Mouse (Mus musculus): ENCODE results near the gene Akr1b3.
A peak's percentile ranks its signal among the peaks of the same experiment; 100 is the strongest.
"Not testable (repeated sequence)": the region's sequence is repeated elsewhere in the genome, so short reads cannot be mapped to it uniquely, and the experiment has no call there.

Gene Akr1b3

DNA sequence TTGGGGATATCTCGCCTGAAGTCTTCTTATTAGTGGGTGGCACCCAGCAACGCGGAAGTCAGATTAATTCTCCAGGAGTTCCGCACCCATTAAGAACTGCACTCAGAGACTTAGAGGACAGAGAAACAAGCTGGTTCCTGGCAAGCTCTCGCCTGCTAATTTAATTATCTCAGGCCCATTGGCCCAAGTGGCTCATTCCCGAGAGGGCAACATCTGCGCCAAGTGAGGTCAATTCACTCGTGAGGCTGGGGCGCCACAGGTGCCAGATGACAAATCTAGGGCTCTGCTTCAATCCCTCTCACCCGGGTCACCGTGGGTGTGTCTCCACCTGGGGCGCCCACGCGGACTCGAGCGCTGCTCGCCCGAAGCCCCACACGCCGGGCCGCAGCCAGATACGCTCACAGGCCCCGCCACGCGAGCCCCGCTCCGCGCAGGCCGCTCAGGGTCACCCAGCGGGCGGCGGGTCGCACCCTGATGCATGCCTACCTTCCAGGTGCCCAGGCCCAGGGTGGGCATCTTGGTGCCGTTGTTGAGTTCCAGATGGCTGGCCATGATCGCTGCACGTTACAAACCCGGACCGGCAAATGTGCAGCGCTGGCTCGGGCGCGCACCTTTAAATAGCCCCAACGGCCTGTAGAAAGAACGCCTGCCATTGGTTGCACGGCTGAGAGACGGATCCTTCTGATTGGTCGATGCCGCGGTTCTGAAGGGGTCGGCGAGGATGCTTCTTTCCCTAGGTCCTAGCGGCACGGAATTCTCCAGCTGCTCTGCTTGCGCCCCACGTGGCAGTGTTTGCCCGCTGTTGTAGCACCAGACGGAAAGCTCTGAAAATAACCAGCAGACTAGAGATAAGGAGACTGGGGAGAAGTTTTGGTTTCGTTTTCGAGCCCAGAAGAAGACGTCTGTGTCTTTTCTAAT, at the start of gene Akr1b3:
TSS of gene Akr1b3 (minus strand) at position 625 of the 918 bp plus-strand sequence.
- DNase-seq (ENCODE audit: low spot score), result peak; percentile 91

DNA sequence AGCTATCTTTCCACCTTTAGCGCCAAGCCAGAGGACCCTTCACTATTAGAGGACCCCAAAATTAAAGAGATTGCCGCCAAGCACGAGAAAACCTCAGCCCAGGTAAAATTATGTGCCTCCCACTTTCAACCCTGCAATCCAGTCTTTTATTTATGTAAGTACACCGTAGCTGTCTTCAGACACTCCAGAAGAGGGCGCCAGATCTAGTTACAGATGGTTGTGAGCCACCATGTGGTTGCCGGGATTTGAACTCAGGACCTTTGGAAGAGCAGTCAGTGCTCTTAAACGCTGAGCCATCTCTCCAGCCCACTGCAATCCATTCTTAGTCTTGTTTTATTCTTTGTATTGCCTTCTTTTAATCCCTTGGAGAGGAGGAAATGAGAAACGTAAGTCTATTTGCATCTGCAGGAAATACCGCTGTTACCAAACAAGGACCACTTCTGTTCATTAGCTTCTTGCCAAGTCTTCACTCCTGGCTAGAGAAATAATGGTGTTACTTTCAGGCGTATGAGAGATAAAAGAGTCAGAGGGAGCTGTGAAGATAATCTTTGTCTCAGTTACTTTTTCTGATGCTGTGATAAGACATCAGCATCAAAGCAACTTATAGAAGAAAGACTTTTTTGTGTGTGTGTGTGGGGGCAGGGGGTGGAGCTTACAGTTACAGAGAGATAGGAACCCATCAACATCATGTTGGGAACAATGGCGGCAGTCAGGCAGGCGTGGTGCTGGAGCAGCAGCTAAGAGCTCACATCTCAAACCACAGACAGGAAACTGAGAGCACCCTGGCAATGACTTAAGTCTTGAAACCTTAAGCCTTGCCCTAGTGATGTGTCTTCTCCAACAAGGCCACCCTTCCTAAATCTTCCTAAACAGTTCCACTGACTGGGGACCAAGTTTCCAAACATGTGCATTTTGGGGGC, 47.2 kb upstream of the Akr1b3 start:
- no peak for DNase-seq (ENCODE audit: low spot score)

DNA sequence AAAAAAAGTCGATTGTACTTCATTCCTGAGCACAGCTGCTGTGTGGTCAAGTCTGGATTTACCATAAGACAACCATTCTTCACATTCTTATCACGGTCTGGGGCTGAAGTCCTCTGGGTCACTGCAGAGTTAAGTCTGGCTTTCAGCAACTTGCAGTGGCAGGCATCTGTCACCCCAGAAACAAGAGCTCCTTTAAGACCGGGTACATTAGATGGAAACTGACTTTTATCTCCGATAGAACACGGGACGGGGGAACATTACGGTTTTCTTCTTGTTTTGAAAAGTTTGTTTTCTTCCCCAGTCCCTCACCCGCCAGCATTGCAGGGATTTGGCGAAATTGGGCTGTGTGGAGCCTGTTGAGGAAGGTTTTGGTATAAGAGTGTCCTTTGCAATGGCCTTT, 38.6 kb upstream of the Akr1b3 start:
- DNase-seq (ENCODE audit: low spot score), result no peak

DNA sequence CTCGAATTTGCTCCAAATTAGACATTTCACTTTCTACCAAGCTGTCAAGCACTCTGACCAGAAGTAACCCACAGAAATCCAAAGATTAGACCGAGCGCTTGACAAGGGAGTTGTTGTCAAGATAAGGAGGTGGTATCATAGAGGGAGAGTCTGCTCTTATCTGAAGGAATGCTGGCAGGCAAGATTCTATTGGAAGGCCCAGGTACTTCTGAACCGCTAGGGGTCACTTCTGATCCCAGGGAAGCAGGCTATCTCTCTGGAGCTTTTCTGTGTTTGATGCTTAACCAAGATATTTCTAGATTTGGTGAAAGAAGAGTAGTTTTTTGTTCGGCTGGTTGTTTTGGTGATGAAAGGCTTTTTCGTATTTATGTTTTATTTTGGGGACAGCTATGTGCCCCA, 38.1 kb upstream of the Akr1b3 start:
- no peak for DNase-seq (ENCODE audit: low spot score)

DNA sequence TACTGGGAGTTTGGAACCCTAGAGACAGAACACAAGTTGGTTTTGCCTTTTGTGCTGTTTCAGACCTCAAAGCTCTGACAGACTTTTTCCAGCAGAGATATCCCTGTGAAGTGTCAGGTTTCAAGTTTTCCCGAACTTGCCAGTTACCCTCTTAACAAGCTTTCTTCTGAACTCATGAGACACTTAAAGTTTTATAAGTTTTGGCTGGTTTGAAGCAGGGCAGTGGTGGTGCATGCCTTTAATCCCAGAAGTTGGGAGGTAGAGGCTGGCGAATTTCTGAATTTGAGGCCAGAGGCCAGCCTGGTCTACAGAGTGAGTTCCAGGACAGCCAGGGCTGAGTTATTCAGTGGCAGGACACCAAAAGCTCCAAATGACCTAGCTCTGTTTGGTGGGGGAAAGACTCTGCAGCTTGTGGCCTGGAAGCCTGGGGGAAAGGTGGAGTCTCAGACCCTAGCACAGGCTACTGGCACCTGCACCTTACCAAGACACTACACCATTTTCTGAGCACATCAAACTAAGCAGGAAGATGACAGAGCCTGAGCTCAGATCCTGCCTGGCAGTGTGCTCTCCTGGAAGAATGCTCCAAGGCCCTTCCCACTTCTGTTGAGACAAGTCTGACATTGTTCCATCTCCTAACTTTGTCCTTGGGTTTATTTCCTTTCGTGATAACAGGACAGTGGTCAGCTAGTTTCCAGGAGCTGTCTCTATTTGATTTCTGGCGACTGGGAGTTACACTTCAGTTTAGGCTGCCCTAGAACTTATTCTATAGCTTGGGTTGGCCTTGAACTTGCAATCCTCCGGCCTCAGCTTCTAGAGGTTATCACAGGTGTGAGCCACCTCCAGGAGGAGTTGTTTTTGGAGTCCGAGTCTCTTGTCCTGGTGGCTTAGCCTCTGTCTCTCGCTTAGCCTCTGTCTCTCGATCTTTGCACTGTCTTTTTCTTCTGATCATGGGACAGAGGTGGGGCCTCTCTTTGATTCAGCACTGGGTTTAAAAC, 37.4 kb upstream of the Akr1b3 start:
- DNase-seq (ENCODE audit: low spot score), result no peak

DNA sequence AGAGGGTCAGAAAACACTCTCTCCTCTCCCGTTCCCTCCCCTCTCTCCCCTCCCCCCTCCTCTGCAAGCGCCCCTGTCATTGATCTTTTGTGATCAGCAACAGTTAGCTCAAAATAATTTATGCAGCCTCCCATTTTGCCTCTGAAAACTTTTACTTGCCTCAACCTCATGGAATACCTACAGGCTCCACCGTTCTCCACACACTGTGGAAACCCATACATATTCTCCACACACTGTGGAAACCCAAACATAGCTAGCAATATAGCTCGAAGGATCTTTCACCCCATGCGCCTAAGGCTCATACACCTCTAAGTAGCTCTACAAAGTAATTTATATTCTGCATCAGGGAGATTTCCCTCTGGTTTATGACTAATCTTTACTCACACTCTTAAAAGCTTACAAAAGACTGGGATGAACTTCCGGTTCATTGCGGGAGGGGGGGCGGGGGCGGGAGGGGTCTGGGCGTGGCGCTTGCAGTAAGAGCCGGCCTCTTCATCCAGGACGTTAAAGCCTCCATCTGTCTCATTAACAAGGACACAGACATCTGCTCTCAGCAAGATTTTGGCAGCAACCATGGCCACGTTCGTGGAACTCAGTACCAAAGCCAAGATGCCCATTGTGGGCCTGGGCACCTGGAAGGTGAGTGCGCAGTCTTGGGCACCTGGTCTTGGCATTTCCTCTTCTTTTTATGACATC, 36.5 kb upstream of the Akr1b3 start, which contains the start of gene Akr1b8:
TSS of gene Akr1b8 (plus strand) at position 462 of the 696 bp plus-strand sequence.
- peak; percentile 26 for DNase-seq (ENCODE audit: low spot score)

DNA sequence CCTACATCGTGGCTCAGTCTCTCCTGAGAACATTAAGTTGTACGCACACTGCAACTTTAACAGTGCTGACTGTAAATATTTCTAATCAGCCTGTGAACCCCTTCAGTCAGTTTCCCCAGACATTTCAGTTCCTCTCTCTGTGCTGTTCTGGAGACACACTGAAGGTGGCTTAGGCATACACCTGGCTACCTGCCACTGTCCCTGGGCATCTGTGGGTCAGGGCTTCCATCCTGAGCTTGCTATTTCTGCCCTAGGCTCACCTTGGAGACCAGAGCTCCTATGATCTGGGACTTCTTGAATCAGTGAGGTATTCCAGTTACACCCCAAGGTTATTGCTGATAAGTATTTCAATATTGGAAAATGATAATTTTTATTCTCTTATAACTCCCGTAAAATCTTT, 35.1 kb upstream of the Akr1b3 start:
- no peak for DNase-seq (ENCODE audit: low spot score)

DNA sequence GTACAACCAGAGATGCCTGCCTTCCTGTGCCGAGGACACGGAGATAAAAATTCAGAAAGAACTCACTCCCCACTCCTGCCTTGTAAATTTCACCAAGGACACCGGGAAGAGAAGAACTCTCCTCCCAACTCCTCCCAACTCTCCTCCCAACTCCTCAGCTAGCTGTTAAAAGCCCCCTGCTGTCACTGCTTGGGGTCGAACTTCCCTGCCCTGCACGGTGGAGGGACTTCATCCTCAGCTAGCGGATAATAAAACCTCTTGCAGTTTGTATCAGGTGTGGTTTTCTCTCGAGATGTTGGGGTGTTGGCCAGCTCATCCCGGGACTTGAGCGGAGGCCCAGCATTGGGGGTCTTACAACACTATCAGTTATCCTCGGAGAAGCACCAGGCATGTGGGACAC, 34.2 kb upstream of the Akr1b3 start:
- DNase-seq (ENCODE audit: low spot score), result not testable (repeated sequence)

DNA sequence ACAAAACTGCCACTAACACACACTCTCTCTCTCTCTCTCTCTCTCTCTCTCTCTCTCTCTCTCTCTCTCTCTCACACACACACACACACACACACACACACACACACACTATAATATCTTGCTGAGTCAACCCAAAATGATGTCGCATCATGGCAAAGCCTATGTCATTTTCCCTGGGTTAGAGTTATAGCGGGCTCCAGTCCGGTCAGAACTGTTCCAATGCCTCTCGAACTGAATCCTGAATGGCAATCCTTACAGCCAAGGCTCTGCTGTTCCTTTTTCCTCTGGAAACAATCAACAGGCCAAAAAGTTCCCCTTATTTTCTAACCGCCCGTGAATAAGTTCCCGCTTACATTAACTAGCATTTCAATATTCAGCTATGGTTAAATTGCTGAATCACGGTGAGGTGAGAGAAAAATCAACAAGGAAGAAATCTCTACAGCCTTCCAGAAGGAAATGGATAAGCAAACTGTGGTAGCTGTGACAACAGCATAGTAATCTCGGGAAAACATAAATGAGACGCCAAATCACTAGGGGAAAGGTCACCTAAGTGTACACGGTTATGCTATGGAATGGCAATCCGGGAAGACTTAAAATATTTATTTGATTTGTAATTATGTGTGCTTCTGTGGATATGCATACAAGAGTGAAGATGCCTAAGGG, 32.9 kb upstream of the Akr1b3 start:
- DNase-seq (ENCODE audit: low spot score), result no peak

DNA sequence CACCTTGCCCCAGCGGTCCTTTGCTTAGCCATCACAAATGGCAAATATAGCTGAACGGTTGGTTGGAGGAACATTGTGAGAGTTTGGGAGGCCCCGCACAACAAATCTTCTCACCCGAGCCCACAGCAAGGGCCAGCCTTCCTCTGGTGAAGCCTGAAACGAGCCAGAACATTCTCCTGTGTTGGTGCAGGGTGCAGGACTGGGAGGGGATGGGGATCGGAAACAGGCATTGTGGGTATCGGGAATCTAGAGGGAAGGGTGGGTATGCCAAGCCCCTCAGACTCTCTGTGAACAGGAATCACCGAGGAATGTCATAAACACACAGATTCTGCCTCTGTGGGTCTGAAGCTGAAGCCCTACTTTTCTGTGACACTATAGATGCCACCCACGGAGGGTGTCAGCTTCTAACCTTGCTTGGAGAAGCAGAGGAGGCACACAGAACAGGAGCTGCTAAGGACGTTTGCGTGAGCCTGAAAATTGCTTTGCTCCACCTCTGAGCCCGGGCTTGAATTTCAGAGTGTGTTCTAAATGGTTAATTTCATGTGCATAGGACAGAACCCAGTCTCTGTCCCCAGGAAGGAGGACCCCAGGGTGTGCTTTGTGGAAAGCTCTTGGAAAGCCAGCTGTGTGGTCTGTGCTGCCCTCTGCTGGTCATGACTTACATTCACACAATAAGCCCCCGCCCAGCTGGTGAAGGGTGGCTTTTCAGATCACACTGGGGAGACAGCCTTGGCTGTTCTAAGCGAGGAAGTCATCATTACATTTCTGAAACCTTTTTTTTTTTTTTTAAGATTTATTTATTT, 29.0 kb upstream of the Akr1b3 start:
- DNase-seq (ENCODE audit: low spot score), result peak; percentile 75

DNA sequence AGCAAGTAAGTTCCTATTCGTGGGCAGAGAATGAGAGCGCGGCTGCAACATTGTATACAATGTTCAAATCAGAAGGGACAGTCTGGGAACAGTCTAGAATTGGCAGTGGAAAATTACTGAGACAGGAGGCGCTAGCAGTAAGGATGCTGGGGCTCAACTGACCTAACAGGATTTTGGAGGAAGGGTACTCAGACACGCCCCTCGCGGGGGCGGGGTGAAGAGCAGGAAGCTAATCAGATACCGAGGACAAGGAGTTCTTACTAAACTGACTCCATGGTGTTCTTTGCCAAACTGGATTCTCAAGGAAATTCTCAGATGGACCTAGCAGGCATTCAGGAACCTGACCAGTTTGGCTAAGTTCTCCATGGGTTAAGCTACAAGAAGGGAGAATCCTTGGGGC, 27.7 kb upstream of the Akr1b3 start:
- peak; percentile 78 for DNase-seq (ENCODE audit: low spot score)

DNA sequence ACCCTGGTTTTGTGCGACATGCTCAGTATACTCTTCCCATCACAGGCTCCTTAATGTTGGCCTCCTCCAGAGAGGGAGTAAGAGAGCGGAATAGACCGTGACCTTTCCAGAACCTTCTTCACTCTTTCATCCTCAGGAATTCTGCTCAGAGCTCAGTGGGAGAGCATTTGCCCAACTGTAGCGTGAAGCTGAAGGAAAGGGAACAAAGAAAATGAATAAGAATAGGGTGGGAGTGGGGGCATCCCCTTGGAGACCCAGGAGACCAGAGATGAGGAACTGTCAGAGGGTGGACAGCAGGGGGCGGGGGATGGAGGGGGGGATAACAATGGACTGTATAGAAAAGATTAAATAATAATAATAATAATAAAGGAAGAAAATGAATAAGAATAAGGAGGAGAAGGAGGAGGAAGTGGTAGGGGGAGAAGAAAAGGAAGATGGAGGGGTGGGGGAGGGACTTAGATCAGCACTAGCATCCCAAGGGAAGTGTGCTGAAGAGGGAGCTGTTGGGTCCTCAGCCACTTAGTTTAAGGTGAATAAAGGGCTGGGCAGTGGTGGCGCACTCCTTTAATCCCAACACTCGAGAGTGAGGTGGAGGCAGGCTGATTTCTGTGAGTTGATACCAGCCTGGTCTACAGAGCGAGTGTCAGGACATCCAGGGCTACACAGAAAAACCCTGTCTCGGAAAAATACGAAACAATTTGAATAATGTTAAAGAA, 27.0 kb upstream of the Akr1b3 start:
- no peak for DNase-seq (ENCODE audit: low spot score)

DNA sequence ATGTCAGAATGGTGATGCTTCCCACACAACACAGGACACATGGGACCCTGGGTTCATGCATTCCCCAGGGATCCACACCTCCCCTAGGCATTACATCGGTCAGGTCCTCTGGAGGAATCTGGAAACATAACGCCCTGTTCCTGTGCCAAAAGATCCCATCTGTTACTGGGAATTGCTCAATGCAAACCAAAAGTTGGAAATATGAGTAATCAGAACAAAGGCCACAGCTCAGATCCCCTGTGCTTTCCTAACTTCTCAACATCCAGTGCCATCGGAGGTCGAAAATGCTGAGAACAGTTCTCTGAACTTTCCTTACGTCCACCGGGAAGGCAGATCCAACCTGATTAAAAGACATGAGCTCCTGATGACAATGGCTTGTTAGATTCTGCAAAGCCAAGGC, 26.1 kb upstream of the Akr1b3 start:
- no peak for DNase-seq (ENCODE audit: low spot score)

DNA sequence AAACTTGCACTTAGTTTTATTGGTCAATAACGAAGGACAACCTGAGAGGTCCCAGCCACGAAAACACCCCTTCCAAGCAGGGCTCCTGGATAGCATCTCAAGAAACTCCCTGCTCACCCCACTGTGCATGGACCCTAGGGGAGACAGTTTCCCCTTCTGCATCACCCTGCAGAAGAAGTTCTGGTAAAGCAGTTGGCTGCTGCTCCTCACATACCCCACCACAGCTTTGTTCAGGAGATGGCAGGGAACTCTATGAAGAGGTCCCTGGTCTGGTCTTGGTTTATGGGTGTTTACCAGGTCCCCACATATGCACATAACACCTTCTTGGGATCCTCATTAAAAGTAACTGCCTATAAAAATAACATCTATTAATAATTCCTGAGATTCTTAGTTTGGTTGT, 25.2 kb upstream of the Akr1b3 start:
- no peak for DNase-seq (ENCODE audit: low spot score)

DNA sequence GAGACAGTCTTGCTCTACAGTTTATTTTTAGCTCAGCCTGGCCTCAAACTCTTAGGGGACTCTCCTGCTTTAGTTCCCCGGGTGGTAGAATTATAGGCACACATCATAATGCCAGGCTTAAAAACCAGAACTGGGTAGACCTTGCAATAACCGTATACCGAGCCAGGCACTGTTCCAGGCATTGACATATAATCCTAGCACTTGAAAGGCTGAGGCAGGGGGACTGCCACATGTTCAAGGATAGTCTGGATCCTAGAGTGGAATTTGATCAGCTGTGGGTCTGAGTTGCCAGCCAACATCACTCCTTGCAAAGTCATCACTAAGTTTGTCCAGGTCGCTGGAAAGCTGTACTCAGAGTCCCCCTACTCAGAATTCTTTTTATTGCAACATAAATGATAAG, 24.7 kb upstream of the Akr1b3 start:
- DNase-seq (ENCODE audit: low spot score), result no peak

DNA sequence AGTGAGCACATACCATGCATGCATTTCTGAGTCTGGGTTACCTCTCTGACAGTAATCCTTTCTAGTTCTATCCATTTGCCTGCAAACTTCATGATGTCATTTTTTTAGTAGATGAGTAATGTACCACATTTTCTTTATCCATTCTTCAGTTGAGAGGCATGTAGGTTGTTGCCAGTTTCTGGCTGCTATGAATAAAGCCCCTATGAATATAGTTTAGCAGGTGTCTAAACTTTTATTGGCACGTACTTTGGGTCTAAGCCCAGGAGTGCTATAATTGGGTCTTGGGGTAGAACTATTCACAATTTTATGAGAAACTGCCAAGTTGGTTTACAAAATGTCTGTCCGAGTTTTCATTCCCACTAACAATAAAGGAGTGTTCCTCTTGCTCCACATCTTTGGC, 20.5 kb upstream of the Akr1b3 start:
- no peak for DNase-seq (ENCODE audit: low spot score)

DNA sequence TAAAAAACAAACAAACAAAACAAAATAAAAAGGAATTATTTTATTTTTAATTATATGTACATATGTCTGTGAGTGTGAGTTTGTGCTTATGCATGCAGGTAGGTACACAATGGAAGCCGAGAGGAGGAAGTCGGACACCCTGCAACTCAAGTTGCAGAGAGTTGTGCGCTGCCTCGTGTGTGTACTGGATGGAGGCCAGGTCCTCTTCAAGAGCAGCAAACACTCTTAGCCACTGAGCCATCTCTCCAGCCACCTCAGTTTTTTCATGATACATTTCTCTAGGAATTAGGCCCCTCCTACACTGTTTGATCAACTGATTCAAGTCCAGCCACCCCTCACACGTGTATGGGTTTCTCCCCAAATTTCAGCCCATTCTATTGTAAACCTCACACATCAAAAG, 17.4 kb upstream of the Akr1b3 start:
- no peak for DNase-seq (ENCODE audit: low spot score)

DNA sequence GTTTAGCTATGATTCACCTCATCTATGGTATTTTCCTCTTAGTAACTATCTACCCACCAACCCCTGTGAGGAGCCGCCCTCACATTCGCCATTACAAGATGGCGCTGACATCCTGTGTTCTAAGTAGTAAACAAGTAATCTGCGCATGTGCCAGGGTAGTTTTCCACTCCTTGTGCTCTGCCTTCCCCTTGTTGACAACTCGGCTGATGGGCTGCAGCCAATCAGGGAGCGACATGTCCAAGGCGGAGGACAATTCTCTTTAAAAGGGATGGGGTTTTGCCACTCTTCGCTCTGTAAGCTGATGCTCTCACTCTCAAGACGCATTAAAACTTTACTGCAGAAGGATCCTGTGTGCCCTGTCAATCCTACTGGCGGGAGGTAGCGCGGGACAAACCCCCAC, 14.5 kb upstream of the Akr1b3 start:
- DNase-seq (ENCODE audit: low spot score), result not testable (repeated sequence)

DNA sequence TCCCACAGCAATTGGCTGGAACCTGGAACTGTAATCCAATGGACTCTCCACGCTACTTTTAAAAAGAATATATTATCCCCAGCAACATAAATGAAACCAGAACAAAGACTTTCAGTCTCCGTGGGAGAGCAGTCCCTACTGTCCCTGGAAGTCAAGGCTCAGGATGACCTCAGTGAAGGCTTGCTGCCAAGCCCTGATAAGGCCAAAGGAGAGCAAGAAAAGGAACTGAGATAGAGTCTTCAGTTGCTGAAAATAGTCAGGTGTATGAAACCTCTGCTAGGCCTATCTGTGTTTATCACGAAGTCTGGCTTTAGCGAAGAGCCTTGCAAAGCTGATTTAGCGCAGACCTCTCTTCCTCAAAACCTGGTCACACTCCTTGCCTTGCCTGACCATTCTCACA, 14.1 kb upstream of the Akr1b3 start:
- DNase-seq (ENCODE audit: low spot score), result no peak

Measured in urinary bladder, postnatal 14 days (tissue).